Mouse (Mus musculus) monocyte, adult 5-6 weeks (primary cell): ENCODE measurements around the gene Sergef. TPM values are rescaled to one million over a fixed set of nuclear protein-coding genes. Genes with fewer than 3 reads are reported as not detected.

Experiments used
- ATAC-seq: fragments of 153-309, 156-312 bp; replicated peaks from 2 replicates; pipeline ENCODE4 v1.8.0; 2017; ENCODE audit warnings: mild to moderate bottlenecking; ENCODE audit not compliant: low TSS enrichment, insufficient number of reproducible peaks, severe bottlenecking, poor library complexity, low FRiP score
- total RNA-seq: library from RNA; stranded (forward); fragments of 200-1000, 200-491, 200-594 nt; gene quantifications from 3 replicates; pipeline ENCODE4 v1.2.3, GENCODE M21; 2017

Gene Sergef
- total RNA-seq, 1 experiment from 2014 or later = 18.6 TPM

GRCm38 (mm10) chr7:46587466-46587865, 52.1 kb downstream of the Sergef start:
- ATAC-seq = no peak

DNA sequence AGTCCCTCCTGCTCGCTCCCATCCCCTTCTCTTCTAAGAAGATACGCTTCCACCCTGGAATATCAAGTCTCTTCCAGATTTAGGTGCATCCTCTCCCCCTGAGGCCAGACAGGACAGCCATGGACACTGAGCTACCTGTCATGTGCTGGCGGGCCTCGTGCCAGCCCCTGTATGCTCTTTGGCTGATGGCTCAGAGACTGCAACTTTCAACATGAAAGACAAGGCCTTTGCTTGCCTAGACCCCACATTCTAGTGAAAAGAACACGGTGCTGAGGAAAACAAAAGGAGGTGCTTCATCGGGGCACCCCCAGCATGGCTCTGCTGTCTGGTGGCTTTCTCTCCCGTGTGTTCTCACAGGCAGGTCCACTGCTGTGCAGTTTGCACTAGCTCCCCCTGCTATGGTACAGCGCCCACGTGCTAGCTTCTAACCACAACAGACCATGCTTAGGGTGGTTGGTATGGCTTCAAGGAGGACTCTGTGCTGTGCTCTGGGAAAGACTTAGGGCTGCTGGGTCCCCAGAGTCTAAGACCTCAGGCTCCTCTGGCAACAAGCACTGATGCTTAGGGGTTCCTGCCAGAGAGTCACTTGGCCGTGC, 52.9 kb downstream of the Sergef start:
- ATAC-seq = no peak

DNA sequence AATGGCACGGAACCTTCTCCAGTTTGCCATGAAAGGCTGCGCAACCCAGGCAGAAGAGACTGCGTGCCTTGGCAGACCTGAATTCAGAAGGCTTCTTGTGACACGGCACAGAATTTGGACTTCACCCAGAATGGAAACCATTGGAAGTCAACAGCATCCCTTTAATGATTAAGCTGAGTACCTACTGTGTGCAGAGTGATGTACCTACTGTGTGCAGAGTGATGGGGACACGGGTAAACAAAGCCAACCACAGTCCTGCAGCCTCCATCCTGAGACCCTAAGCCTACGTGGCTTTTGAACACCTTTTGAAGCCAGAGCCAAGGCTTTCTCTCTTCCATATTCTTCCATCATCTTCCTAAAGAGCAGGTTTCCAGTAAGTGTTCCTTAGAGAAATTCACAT, 56.9 kb downstream of the Sergef start:
- ATAC-seq = no peak

DNA sequence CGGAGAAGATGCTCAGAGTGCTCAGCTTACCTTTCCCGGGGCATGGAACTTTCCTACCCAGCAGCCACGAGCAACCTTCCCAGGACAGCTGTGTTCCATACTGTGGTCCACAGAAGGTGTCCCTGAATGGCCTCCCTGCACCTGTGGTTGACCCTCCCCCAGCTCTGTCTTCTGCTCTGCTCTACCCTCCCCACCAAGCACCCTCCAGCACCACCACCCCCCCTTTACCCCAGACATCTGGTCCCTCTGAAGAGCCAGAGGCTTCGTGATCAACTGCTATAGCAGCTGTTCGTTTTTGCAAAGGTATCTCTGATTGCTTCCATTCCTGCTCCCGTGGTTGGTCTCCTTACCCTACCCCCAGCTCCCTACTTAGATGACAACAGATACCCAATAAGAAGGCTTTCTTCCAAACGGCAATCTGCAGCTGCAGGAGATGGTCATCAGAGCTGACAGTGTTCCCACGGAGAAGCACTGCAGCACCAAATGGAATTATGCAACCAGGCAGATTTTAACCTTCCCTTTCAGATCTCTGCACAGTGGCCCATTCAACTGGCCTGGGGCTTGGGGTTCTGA, 58.2 kb downstream of the Sergef start:
- no peak for ATAC-seq

DNA sequence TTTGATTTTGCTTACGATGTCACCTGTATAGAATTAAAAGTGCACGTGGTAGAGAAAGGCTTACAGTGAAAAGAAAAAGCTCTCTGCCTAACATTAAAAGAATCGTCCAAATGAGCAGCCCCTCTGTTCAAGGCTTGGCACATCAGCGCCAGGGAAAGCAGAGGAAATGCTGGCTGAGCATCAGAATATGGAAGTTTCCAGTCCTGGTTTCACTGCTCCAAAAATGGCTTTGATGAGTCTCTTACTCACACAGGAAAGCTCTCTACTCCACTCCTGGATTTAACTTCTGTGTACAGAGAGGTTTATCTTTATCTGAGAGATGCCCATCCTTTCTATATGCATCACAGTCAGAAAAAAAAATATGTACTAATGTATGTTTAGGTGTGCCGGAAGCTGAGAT, 61.5 kb downstream of the Sergef start:
- ATAC-seq = no peak

- ATAC-seq = no peak
These were observed 63.7 kb downstream of the Sergef start for GRCm38 (mm10) chr7:46575897-46576296.

DNA sequence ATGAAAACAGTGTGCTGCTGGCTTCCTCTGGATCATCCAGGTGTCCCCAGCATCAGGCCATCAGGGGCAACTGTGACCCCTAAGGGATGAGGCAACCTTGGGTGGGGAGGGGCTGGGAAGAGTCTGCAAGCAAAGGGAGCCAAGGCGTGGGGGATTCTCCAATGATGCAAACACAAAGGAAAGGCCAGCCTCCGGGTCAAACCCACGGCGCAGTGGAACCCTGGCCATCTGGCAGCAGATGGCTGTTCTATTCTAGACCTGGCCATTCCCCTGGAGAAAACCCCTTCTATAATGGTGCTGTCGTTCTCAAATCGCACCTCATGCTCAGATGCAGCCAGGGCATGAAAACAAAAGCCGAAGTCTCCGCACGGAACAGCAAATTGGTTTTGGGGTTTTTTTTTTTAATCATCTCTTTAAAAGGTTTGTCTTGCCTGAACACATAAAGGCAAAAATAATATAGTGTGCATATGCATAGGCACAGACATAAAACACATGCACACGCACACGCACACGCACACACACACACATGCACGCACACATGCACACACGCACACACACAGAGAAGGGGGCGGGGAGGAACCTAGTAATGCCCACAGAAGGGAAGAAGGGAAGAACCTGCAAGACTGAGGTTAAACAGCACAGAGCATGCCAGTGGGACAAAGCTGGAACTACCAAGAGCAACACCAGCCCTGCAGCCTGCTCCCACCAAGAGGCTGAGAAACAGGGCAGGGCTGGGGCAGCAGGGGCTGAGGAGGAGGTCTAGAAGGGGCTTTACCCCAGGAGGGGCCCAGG, 66.6 kb downstream of the Sergef start:
- no peak for ATAC-seq

GRCm38 (mm10) chr7:46569509-46569908, 70.1 kb downstream of the Sergef start:
- ATAC-seq = 0 out of 2 replicates have a peak, but pooled peaks have one; percentile 47

DNA sequence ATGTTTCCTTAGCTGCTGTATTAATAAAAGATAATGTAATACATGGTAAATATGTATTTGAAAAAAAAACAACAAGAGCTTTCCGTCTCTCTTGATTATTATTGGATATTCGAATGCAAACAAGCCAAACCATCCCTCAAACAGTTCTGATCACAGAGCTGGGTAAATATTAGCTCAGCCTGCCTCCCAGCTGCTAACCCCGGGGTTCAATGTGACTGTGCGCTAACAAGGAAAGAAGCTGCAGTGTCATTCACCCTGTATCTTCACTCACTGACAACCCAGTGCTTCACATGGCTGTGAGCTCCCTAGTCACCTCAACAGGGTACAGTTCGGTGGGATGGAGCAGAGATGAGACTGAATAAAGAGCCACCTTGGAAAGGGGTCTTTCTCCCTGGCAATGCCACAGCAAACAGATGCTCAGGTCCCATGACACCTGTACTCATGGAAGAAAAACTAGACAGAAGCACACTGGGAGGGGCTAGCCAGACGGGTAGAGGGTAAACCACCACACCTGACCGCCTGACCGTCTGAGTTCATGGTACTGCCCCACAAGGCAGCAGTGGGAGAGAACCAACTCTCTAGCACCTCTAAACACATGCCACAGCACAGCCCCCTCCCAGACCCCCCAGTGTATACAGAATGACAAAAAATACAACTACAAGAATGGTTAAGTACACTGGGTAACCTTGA, 73.1 kb downstream of the Sergef start:
- no peak for ATAC-seq

GRCm38 (mm10) chr7:46565374-46565773, 74.2 kb downstream of the Sergef start:
- ATAC-seq = no peak

DNA sequence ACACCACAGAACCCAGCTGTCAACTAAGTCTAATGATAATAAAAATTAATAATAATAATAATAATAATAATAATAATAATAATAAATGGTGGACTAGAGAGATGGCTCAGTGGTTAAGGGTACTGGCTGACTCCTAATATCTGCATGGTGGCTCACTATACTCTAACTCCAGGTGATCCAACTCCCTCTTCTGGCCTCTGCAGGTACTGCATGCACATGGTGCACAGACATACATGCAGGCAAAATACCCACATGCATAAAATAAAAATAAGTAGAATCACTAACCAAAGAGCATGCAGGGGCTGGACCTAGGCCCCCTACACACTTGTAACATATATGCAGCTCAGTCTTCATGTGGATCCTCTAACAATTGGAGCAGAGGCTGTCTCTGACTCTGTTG, 75.8 kb downstream of the Sergef start:
- no peak for ATAC-seq

- ATAC-seq = no peak
These were observed 79.5 kb downstream of the Sergef start for GRCm38 (mm10) chr7:46560061-46560460.

DNA sequence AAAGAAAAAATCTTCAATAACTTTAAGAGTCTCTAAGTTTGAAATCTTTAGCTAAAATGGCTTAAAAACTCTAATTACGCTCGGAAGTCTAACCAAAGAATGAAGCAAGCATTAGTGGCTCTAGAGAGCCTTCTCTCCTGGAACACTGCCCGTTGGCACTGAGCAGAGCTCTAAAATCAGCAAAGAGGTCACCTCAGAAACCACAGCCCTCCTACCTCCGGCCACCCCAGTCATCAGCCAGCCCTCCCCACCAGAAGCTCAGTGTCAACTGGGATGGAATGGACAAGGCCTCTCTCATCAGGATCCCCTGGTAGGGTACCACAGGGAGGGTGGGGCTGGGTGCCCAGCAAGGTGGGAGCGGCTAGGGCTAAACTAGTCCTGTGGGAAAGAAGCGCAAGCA, 80.0 kb downstream of the Sergef start:
- ATAC-seq = no peak

DNA sequence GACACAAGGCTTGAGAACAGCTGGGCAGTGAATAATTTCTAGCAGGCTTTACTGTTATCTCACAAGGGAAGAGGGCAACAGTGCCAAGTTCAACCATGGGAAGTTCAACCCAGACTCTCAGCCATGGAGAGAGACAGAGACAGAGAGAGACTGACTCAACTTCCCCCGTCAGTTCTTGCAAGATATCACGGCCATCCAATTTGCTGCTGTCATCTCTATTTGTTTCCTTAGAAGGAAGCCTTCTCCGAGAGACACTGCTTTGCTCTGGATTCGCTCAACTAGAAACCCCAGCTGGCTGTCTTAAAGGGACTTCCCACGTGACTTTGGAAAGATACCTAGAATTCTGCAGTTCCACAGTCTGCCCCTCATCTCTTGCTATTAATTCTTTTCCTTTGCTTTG, 80.6 kb downstream of the Sergef start:
- ATAC-seq = no peak

DNA sequence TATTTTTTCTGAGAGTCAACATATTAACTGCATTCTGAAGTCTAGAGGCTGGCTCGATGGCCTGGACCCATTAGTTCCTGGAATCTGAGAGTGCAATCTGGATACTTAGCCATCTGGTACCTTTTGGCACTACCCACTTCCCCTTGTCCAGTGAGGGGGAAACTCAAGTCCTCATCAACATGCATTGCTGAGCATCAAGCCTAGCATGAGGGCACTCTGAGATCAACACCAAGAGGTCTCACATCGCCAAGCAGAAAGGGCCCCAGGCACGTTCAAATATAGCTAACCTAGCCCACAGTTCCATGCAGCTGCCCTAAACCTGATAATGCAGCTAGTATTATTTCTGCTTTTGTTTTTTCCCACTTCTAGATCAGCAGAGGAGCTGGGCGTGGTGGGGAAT, 81.6 kb downstream of the Sergef start:
- ATAC-seq = no peak

GRCm38 (mm10) chr7:46557387-46557786, 82.2 kb downstream of the Sergef start:
- ATAC-seq = no peak

- ATAC-seq = no peak
These were observed 83.1 kb downstream of the Sergef start for GRCm38 (mm10) chr7:46556358-46557118.

- no peak for ATAC-seq
These were observed 83.9 kb downstream of the Sergef start for GRCm38 (mm10) chr7:46555731-46556130.

DNA sequence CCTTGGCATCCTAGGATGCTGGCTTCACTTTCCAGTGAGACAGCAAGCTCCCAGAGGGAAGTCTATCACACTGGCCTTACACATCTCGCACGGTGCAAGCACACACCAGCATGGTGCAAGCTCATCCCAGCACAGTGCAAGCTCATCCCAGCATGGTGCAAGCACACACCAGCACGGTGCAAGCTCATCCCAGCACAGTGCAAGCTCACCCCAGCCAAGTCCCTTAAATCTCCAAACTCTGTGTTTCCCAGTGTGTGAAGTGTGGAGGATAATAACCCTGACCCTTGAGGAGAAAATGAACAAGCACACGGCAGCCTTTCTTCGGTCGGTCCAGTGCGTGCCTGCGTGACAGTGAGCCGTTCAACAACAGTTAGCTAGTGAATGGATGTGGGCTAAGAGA, 84.8 kb downstream of the Sergef start:
- no peak for ATAC-seq
